Mouse (Mus musculus): ENCODE results near the gene Gnmt.
A peak's percentile ranks its signal among the peaks of the same experiment; 100 is the strongest.
"Not testable (repeated sequence)": the region's sequence is repeated elsewhere in the genome, so short reads cannot be mapped to it uniquely, and the experiment has no call there.

The Gnmt gene

GRCm38 (mm10) chr17:46728904-46729318 is at the start of gene Gnmt:
Gene Gnmt (minus strand): TSS chr17:46729168.
- DNase-seq (ENCODE audit: low read depth, low spot score) = peak; percentile 64

GRCm38 (mm10) chr17:46776087-46776486 is 47.1 kb upstream of the Gnmt start:
- DNase-seq (ENCODE audit: low read depth, low spot score) = no peak

- no peak for DNase-seq (ENCODE audit: low read depth, low spot score)
Measured at GRCm38 (mm10) chr17:46775070-46775469, 46.1 kb upstream of the Gnmt start.

- DNase-seq (ENCODE audit: low read depth, low spot score) = no peak
Measured at GRCm38 (mm10) chr17:46774131-46774472, 45.1 kb upstream of the Gnmt start.

GRCm38 (mm10) chr17:46773278-46774130 is 44.5 kb upstream of the Gnmt start:
- peak; percentile 61 for DNase-seq (ENCODE audit: low read depth, low spot score)

GRCm38 (mm10) chr17:46772404-46773277 is 43.7 kb upstream of the Gnmt start, which contains the start of gene 2310039H08Rik:
Gene 2310039H08Rik (plus strand): TSS chr17:46772635.
- peak; percentile 96 for DNase-seq (ENCODE audit: low read depth, low spot score)

- DNase-seq (ENCODE audit: low read depth, low spot score) = no peak
Measured at GRCm38 (mm10) chr17:46772038-46772403, 43.1 kb upstream of the Gnmt start.

- DNase-seq (ENCODE audit: low read depth, low spot score) = peak; percentile 47
Measured at GRCm38 (mm10) chr17:46771616-46772015, 42.6 kb upstream of the Gnmt start.

GRCm38 (mm10) chr17:46771025-46771424 is 42.1 kb upstream of the Gnmt start:
- no peak for DNase-seq (ENCODE audit: low read depth, low spot score)

- no peak for DNase-seq (ENCODE audit: low read depth, low spot score)
Measured at GRCm38 (mm10) chr17:46770546-46770945, 41.6 kb upstream of the Gnmt start.

GRCm38 (mm10) chr17:46767868-46768267 is 38.9 kb upstream of the Gnmt start:
- DNase-seq (ENCODE audit: low read depth, low spot score) = no peak

GRCm38 (mm10) chr17:46764916-46765315 is 35.9 kb upstream of the Gnmt start:
- not testable (repeated sequence) for DNase-seq (ENCODE audit: low read depth, low spot score)

- DNase-seq (ENCODE audit: low read depth, low spot score) = no peak
Measured at GRCm38 (mm10) chr17:46763544-46763943, 34.6 kb upstream of the Gnmt start, which contains the start of gene Ptcra. Gene Ptcra (minus strand): TSS chr17:46763712.

GRCm38 (mm10) chr17:46758753-46759152 is 29.8 kb upstream of the Gnmt start:
- no peak for DNase-seq (ENCODE audit: low read depth, low spot score)

GRCm38 (mm10) chr17:46751794-46752556 is 23.0 kb upstream of the Gnmt start, which contains the start of gene Cnpy3:
Gene Cnpy3 (minus strand): TSS chr17:46752214.
- DNase-seq (ENCODE audit: low read depth, low spot score) = peak; percentile 99

- DNase-seq (ENCODE audit: low read depth, low spot score) = no peak
Measured at GRCm38 (mm10) chr17:46751056-46751793, 22.3 kb upstream of the Gnmt start.

- DNase-seq (ENCODE audit: low read depth, low spot score) = no peak
Measured at GRCm38 (mm10) chr17:46750580-46750979, 21.6 kb upstream of the Gnmt start.

GRCm38 (mm10) chr17:46749282-46749681 is 20.3 kb upstream of the Gnmt start:
- no peak for DNase-seq (ENCODE audit: low read depth, low spot score)

- DNase-seq (ENCODE audit: low read depth, low spot score) = no peak
Measured at GRCm38 (mm10) chr17:46747806-46748205, 18.8 kb upstream of the Gnmt start.

GRCm38 (mm10) chr17:46747234-46747633 is 18.3 kb upstream of the Gnmt start:
- DNase-seq (ENCODE audit: low read depth, low spot score) = no peak

GRCm38 (mm10) chr17:46745506-46745905 is 16.5 kb upstream of the Gnmt start:
- DNase-seq (ENCODE audit: low read depth, low spot score) = no peak

Measured in R1 (cell line).